Mouse (Mus musculus) liver, embryonic 12.5 days (tissue): ENCODE results near the gene Mpp6. TPM values are rescaled to one million over a fixed set of nuclear protein-coding genes. Genes with fewer than 3 reads are reported as not detected.

Source experiments
- ATAC-seq: fragments of 200-750 bp; cut with Nextera tagmentation; 2 replicates; pipeline ENCODE4 v1.8.0; 2017; ENCODE audit warnings: moderate number of reproducible peaks, mild to moderate bottlenecking, moderate library complexity
- H3K27ac ChIP-seq: fragments of 300-500 bp; sonication (generic); 2 replicates; pipeline ENCODE4 v1.5.1; 2016; ENCODE audit warnings: mild to moderate bottlenecking
- H3K27me3 ChIP-seq: fragments of 300-500 bp; sonication (generic); replicated peaks from 2 replicates; pipeline ENCODE4 v1.6.1; 2016; ENCODE audit warnings: mild to moderate bottlenecking, moderate library complexity
- H3K36me3 ChIP-seq: fragments of 300-500 bp; sonication (generic); 2 replicates; pipeline ENCODE4 v1.6.1; 2016; ENCODE audit warnings: mild to moderate bottlenecking, moderate library complexity
- H3K4me1 ChIP-seq: fragments of 300-500 bp; sonication (generic); 2 replicates; pipeline ENCODE4 v1.6.1; 2016
- H3K4me2 ChIP-seq: fragments of 300-500 bp; sonication (generic); 2 replicates; pipeline ENCODE4 v1.6.1; 2016; ENCODE audit warnings: mild to moderate bottlenecking, moderate library complexity
- H3K4me3 ChIP-seq: fragments of 300-500 bp; sonication (generic); 2 replicates; pipeline ENCODE4 v1.5.1; 2016; ENCODE audit warnings: mild to moderate bottlenecking, moderate library complexity
- H3K9ac ChIP-seq: fragments of 300-500 bp; sonication (generic); 2 replicates; pipeline ENCODE4 v1.6.1; 2016; ENCODE audit warnings: mild to moderate bottlenecking, moderate library complexity
- H3K9me3 ChIP-seq: fragments of 300-500 bp; sonication (generic); replicated peaks from 2 replicates; pipeline ENCODE4 v1.6.1; 2016; ENCODE audit warnings: mild to moderate bottlenecking, moderate library complexity
- WGBS: fragments of 180-500 bp; shearing (Covaris S2); methylation state at CpG from one replicate; pipeline ENCODE4 v1.1.7; 2016; ENCODE audit not compliant: insufficient replicate concordance; 5-methylcytosine and 5-hydroxymethylcytosine counted together
- polyA plus RNA-seq: library from polyadenylated mRNA; unstranded; fragments of >200 nt; fragmentation: Nextera tagmentation; extraction: Ambion mirVana; gene quantifications from 2 replicates; pipeline ENCODE4 v1.2.1, GENCODE M21; 2016

Mpp6 gene
- polyA plus RNA-seq, 1 experiment from 2014 or later: 53.0 TPM

DNA sequence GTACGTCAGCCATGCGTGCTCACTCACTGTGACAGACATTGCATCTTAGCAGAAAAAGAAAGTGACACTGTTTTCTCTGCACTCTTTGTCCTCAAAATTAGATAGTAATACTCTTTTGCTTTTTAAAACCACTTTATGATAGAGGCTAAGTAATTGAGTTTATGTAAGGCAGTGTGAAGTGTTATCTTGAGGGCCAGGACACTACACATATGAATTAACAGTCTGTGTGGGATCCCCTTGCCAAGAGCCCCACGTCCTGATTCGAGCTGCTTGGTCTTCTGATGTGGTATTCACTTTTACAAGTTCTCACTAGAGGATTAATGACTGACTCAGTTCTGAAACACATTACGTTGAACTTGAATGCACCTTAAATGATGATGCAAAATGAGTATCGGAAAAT, 49.8 kb downstream of the Mpp6 start:
- Histone ChIP-seq H3K9ac (no peak overlapping the region), H3K36me3 (peaks cover 14% of the 10 kb centered on the region), H3K4me2 (no peak overlapping the region), H3K4me3 (no peak overlapping the region), H3K27ac (no peak overlapping the region), H3K27me3 (no peaks in the 10 kb centered on the region), H3K9me3 (no peaks in the 10 kb centered on the region), H3K4me1 (no peaks in the 10 kb centered on the region)
- ATAC-seq: no peak
- WGBS: 85% methylated on average over 6 of the region's 6 CpGs

GRCm38 (mm10) chr6:50163013-50163412, 53.0 kb downstream of the Mpp6 start:
- Histone ChIP-seq H3K4me1 (no peaks in the 10 kb centered on the region), H3K4me2 (no peak overlapping the region), H3K4me3 (no peak overlapping the region), H3K27ac (no peak overlapping the region), H3K27me3 (no peaks in the 10 kb centered on the region), H3K9me3 (no peaks in the 10 kb centered on the region), H3K36me3 (peaks cover 20% of the 10 kb centered on the region), H3K9ac (no peak overlapping the region)
- no peak for ATAC-seq
- WGBS: 65% methylated on average over 3 of the region's 3 CpGs

GRCm38 (mm10) chr6:50168821-50169220, 58.8 kb downstream of the Mpp6 start:
- no peak overlapping the region for H3K4me2 ChIP-seq
- no peaks in the 10 kb centered on the region for H3K9me3 ChIP-seq
- H3K4me3 ChIP-seq: no peak overlapping the region
- no peaks in the 10 kb centered on the region for H3K4me1 ChIP-seq
- WGBS: 79% methylated on average over 4 of the region's 4 CpGs
- H3K27me3 ChIP-seq: no peaks in the 10 kb centered on the region
- no peak for ATAC-seq
- H3K27ac ChIP-seq: no peak overlapping the region
- no peak overlapping the region for H3K9ac ChIP-seq
- peaks cover 18% of the 10 kb centered on the region; the same call in 1 of the 2 replicates for H3K36me3 ChIP-seq

DNA sequence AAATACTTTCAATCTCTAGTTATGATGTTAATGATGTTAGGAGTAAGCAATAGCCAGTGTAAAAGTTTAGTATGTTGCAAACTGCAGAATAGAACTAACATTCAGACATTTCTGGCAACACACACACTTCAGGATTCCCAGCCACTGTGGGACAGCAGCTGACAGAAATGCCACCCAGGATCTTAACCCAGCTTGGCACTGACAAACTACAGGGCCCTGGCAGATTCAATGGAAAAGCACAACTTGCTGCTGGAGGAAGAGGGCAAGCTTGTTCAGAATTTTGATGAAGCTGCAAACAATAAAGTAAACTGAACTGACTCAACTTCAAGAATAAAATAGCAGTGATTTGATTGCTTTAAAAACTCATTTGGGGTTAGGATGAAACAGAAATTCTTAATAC, 59.7 kb downstream of the Mpp6 start:
- no peak overlapping the region for H3K27ac ChIP-seq
- no peak for ATAC-seq
- no peaks in the 10 kb centered on the region for H3K9me3 ChIP-seq

DNA sequence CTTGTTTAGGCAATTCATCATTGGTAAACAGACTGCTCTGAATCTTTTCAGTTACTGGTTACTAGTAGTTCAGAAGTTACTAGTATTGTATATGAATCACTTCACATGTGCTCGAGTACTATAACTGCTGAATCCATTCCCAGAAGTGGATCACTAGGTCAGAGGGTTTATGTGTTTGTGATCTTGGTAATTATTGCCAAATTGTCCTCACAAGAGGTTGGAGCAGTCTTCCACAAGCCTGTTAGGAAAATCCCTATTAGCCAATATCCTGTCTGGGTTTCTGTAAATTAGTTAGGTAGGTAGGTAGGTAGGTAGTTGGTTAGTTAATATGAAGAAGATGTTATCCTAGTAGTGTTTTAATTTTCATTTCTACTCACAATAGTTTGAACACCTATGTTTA, 65.7 kb downstream of the Mpp6 start:
- no peak overlapping the region for H3K9ac ChIP-seq
- H3K9me3 ChIP-seq: no peaks in the 10 kb centered on the region
- no peaks in the 10 kb centered on the region for H3K27me3 ChIP-seq
- H3K36me3 ChIP-seq: peaks cover 11% of the 10 kb centered on the region
- 68% methylated on average over 1 of the region's 1 CpGs for WGBS
- H3K27ac ChIP-seq: no peak overlapping the region
- no peak overlapping the region for H3K4me2 ChIP-seq
- H3K4me1 ChIP-seq: no peaks in the 10 kb centered on the region
- H3K4me3 ChIP-seq: no peak overlapping the region
- ATAC-seq: no peak

More for the DNA sequence above, 59.7 kb downstream of the Mpp6 start:
- Histone ChIP-seq H3K27me3 (no peaks in the 10 kb centered on the region), H3K9ac (no peak overlapping the region), H3K4me3 (no peak overlapping the region), H3K36me3 (peaks cover 18% of the 10 kb centered on the region; the same call in 1 of the 2 replicates), H3K4me1 (no peaks in the 10 kb centered on the region), H3K4me2 (no peak overlapping the region)

DNA sequence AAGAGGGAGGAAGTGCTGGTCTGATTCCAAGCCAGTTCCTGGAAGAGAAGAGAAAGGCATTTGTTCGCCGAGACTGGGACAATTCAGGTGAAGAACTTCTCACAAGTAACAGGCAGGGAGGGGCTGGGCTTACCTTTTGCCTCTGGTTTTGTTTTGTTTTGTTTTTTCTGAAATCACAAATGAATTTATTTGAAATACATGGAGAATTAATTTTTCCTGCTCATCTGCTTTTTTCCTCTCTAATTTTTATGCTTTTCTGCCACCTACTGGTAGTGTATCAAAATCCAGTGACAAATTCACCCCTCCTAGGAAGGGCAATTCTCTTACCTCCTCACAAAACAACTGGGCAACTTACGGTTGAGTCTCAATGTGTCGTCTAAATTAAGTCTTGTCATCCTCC, 70.1 kb downstream of the Mpp6 start:
- 75% methylated on average over 4 of the region's 4 CpGs for WGBS
- Histone ChIP-seq H3K4me1 (no peaks in the 10 kb centered on the region), H3K9ac (no peak overlapping the region)

DNA sequence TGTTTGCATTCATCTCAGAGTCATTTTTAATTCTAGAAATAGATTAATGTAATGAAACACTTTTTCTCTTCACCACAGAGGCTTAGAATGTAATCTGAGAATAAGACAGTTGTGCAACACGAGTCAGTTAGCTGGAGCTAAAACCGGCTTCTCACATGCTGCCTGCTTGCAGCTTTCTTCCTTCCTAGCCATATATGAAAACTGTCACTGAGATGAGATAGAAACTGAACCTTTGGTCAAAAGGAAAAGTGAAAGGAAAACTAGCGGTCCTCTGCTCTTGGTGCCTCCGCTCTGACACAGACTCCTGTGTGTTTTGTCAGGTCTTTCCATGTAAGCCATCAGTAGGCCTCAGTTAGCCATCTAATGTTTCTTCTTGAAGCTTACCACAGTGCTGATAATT, 77.9 kb downstream of the Mpp6 start:
- no peak overlapping the region for H3K9ac ChIP-seq
- no peak overlapping the region for H3K4me2 ChIP-seq
- peaks cover 41% of the 10 kb centered on the region for H3K36me3 ChIP-seq
- no peak overlapping the region for H3K4me3 ChIP-seq
- no peak for ATAC-seq
- H3K9me3 ChIP-seq: no peaks in the 10 kb centered on the region
- WGBS: 73% methylated on average over 4 of the region's 4 CpGs
- no peak overlapping the region for H3K27ac ChIP-seq
- no peaks in the 10 kb centered on the region for H3K27me3 ChIP-seq
- H3K4me1 ChIP-seq: no peaks in the 10 kb centered on the region

More for the DNA sequence above, 70.1 kb downstream of the Mpp6 start:
- no peaks in the 10 kb centered on the region for H3K27me3 ChIP-seq
- H3K27ac ChIP-seq: no peak overlapping the region
- H3K4me3 ChIP-seq: no peak overlapping the region
- H3K4me2 ChIP-seq: no peak overlapping the region
- ATAC-seq: no peak
- no peaks in the 10 kb centered on the region for H3K9me3 ChIP-seq
- H3K36me3 ChIP-seq: peaks cover 34% of the 10 kb centered on the region

- no peak overlapping the region for H3K4me3 ChIP-seq
- no peak overlapping the region for H3K9ac ChIP-seq
- H3K4me1 ChIP-seq: no peaks in the 10 kb centered on the region
- no peak overlapping the region for H3K27ac ChIP-seq
- ATAC-seq: no peak
- H3K36me3 ChIP-seq: peaks cover 32% of the 10 kb centered on the region
- no peaks in the 10 kb centered on the region for H3K27me3 ChIP-seq
- no peak overlapping the region for H3K4me2 ChIP-seq
- H3K9me3 ChIP-seq: no peaks in the 10 kb centered on the region
Measured at GRCm38 (mm10) chr6:50189376-50189775, 79.3 kb downstream of the Mpp6 start.

GRCm38 (mm10) chr6:50191605-50192004, 81.6 kb downstream of the Mpp6 start:
- H3K4me1 ChIP-seq: no peaks in the 10 kb centered on the region
- no peaks in the 10 kb centered on the region for H3K27me3 ChIP-seq
- no peak overlapping the region for H3K27ac ChIP-seq
- H3K36me3 ChIP-seq: peaks cover 23% of the 10 kb centered on the region
- no peak for ATAC-seq
- H3K9me3 ChIP-seq: no peaks in the 10 kb centered on the region
- 86% methylated on average over 3 of the region's 3 CpGs for WGBS
- H3K4me3 ChIP-seq: no peak overlapping the region
- no peak overlapping the region for H3K9ac ChIP-seq
- no peak overlapping the region for H3K4me2 ChIP-seq

DNA sequence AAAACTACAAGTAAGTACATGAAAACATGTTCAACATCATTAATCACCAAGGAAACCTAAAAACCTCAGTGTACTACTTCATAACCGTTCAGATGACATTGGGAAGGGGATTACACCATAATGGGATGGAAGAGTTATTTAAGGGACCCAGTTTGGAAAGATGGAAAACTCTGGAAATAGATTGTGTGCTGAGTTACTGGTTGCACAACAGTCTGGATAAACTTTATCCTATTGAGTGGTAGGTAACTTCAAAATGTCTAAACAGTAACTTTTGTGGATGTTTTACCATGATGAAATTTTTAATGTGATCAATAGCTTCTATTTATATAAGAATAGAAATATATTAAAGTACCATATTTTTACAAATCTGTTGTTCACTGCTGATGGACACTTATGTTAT, 82.1 kb downstream of the Mpp6 start:
- no peaks in the 10 kb centered on the region for H3K9me3 ChIP-seq
- no peak overlapping the region for H3K9ac ChIP-seq
- no peaks in the 10 kb centered on the region for H3K4me1 ChIP-seq
- no peak for ATAC-seq
- no peak overlapping the region for H3K4me3 ChIP-seq
- WGBS: 63% methylated on average over 1 of the region's 1 CpGs
- no peak overlapping the region for H3K27ac ChIP-seq
- no peaks in the 10 kb centered on the region for H3K27me3 ChIP-seq
- H3K36me3 ChIP-seq: peaks cover 24% of the 10 kb centered on the region
- H3K4me2 ChIP-seq: no peak overlapping the region

DNA sequence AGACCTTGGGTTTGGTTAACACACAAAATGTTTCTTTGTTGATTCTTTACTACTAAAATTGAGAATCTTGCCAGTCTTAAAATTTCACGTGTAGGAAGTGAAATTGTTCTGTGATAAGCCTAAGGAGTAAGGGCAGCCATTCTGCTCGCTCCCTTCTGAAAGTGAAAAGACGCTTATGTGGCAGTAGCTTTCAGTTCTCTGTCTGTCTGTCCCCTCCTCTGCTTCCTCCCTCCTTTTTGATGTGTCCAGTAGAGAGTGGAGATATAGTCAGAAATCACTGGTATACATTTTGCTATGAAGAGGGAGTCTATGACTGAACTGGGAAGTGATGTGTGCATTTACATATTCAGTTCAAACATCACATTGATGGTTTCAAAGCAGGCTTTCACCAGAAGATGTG, 82.8 kb downstream of the Mpp6 start:
- Histone ChIP-seq H3K27me3 (no peaks in the 10 kb centered on the region), H3K27ac (no peak overlapping the region), H3K4me1 (no peaks in the 10 kb centered on the region), H3K9ac (no peak overlapping the region), H3K9me3 (no peaks in the 10 kb centered on the region), H3K4me3 (no peak overlapping the region), H3K4me2 (no peak overlapping the region), H3K36me3 (peaks cover 31% of the 10 kb centered on the region)
- WGBS: 72% methylated on average over 3 of the region's 3 CpGs
- ATAC-seq: no peak

GRCm38 (mm10) chr6:50193851-50194250, 83.8 kb downstream of the Mpp6 start:
- Histone ChIP-seq H3K36me3 (peaks cover 35% of the 10 kb centered on the region), H3K4me2 (no peak overlapping the region), H3K27me3 (no peaks in the 10 kb centered on the region), H3K4me1 (no peaks in the 10 kb centered on the region), H3K9me3 (no peaks in the 10 kb centered on the region), H3K27ac (no peak overlapping the region), H3K4me3 (no peak overlapping the region), H3K9ac (no peak overlapping the region)
- no peak for ATAC-seq
- WGBS: 69% methylated on average over 5 of the region's 5 CpGs

DNA sequence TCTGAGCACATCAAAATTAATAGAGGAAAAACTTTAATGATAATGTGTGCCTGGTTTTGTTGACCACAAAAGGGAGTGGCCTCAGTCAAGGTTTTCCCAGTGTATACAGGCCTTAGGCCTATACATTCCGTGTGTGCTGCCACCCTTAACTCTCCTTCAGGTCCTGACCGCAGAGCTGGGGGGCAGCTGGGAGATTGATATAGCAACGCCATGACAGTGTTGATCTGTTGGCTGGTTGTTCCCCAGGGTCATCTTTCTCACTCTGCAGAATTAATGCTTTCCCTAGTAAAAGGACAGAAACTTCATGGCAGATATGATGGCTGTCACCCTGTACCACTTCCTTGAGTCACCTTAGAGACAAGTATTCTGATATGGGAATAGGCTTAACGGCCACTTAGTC, 94.3 kb downstream of the Mpp6 start:
- H3K27ac ChIP-seq: no peak overlapping the region
- H3K9me3 ChIP-seq: no peaks in the 10 kb centered on the region
- H3K9ac ChIP-seq: no peak overlapping the region
- WGBS: 79% methylated on average over 4 of the region's 4 CpGs
- H3K36me3 ChIP-seq: no peaks in the 10 kb centered on the region
- no peak overlapping the region for H3K4me2 ChIP-seq
- no peak overlapping the region for H3K4me3 ChIP-seq
- H3K27me3 ChIP-seq: no peaks in the 10 kb centered on the region
- no peak for ATAC-seq
- no peaks in the 10 kb centered on the region for H3K4me1 ChIP-seq
